Mouse (Mus musculus) cerebellum, adult 2 months (tissue): ENCODE measurements at regions not wholly inside any gene's neighbourhood (a gene's known extent, or its start where the extent isn't known, plus 50 kb on each side); places are given as distances from the start of the nearest gene placed in this dataset.

Experiments used
- DNase-seq, 2 experiments: peaks; one replicate each; pipeline ENCODE4 v3.0.0; 2021
- H3K27ac ChIP-seq: fragments of 200-500 bp; 2 replicates; pipeline ENCODE4 v1.5.1; 2012; ENCODE audit warnings: low read length, control low read depth, inconsistent platforms; ENCODE audit not compliant: insufficient read depth
- H3K27me3 ChIP-seq: fragments of 200-500 bp; 2 replicates; pipeline ENCODE4 v1.6.1; 2012; ENCODE audit warnings: inconsistent platforms, mild to moderate bottlenecking, low read length, moderate library complexity; ENCODE audit not compliant: control insufficient read depth, insufficient read depth
- H3K4me1 ChIP-seq: fragments of 200-500 bp; 2 replicates; pipeline ENCODE4 v1.6.1; 2011; ENCODE audit warnings: low read length; ENCODE audit not compliant: control insufficient read depth, insufficient read depth
- H3K4me3 ChIP-seq: fragments of 200-500 bp; replicated peaks from 2 replicates; pipeline ENCODE3; 2011; ENCODE audit warnings: mild to moderate bottlenecking, low read depth, low read length, control low read depth; ENCODE audit not compliant: insufficient read depth
- CTCF ChIP-seq: fragments of 200-500 bp; IDR thresholded peaks from 2 replicates; pipeline ENCODE4 v1.5.1; 2011; ENCODE audit warnings: low read depth, mild to moderate bottlenecking, control low read depth, low read length, moderate library complexity, borderline replicate concordance; ENCODE audit not compliant: insufficient read depth
- POLR2A ChIP-seq: fragments of 200-500 bp; IDR thresholded peaks from 2 replicates; pipeline ENCODE4 v1.6.1; 2011; ENCODE audit warnings: low read length, control low read depth, borderline replicate concordance; ENCODE audit not compliant: insufficient read depth
- WGBS: fragments of 180-500 bp; shearing (Covaris S2); methylation state at CpG from one replicate; pipeline ENCODE4 v1.1.7; 2018; 5-methylcytosine and 5-hydroxymethylcytosine counted together

- TF ChIP-seq CTCF (no peak), POLR2A (no peak)
- Histone ChIP-seq H3K27me3 (no peaks in the 10 kb centered on the region), H3K4me3 (no peak overlapping the region), H3K27ac (no peak overlapping the region), H3K4me1 (no peaks in the 10 kb centered on the region)
- WGBS = 90% methylated on average over 3 of the region's 3 CpGs
- DNase-seq = no peak
Observed at GRCm38 (mm10) chr12:37057411-37057810, 50.9 kb upstream of the Meox2 start.
